Mouse (Mus musculus): ENCODE data around the gene Coro2a. TPM values are rescaled to one million over a fixed set of nuclear protein-coding genes. Genes with fewer than 3 reads are reported as not detected.
"Not testable (repeated sequence)": the region's sequence is repeated elsewhere in the genome, so short reads cannot be mapped to it uniquely, and the experiment has no call there.

Coro2a gene
- polyA plus RNA-seq, 1 experiment from 2014 or later = 2.7 TPM

- H3K27ac ChIP-seq; H3K4me2 ChIP-seq (replicated peaks); H3K27me3 ChIP-seq; H3K4me3 ChIP-seq; H3K36me3 ChIP-seq; H3K4me1 ChIP-seq; H3K9me3 ChIP-seq; ATAC-seq (ENCODE audit: low FRiP score, low read depth); H3K9ac ChIP-seq: not testable (repeated sequence)
- whole genome bisulfite sequencing = 90% methylated on average over 8 of the region's 8 CpGs
These were observed 23.1 kb downstream of the Coro2a start for GRCm38 (mm10) chr4:46578796-46579346.

- WGBS = 75% methylated on average over 1 of the region's 1 CpGs
These were observed 23.8 kb downstream of the Coro2a start for GRCm38 (mm10) chr4:46578228-46578627.

GRCm38 (mm10) chr4:46575509-46576284, 26.3 kb downstream of the Coro2a start:
- H3K36me3 ChIP-seq; H3K9me3 ChIP-seq; H3K4me2 ChIP-seq (replicated peaks); H3K4me1 ChIP-seq; H3K4me3 ChIP-seq; H3K27me3 ChIP-seq; H3K9ac ChIP-seq; ATAC-seq (ENCODE audit: low FRiP score, low read depth); H3K27ac ChIP-seq: not testable (repeated sequence)
- 86% methylated on average over 6 of the region's 10 CpGs for WGBS

More at GRCm38 (mm10) chr4:46578228-46578627, 23.8 kb downstream of the Coro2a start:
- Histone ChIP-seq H3K4me2 (replicated peaks) (no peak overlapping the region), H3K4me1 (peaks cover 3% of the 10 kb centered on the region; the same call in 1 of the 2 replicates), H3K36me3 (no peaks in the 10 kb centered on the region), H3K9me3 (peaks cover 8% of the 10 kb centered on the region), H3K4me3 (no peak overlapping the region), H3K27me3 (no peaks in the 10 kb centered on the region), H3K9ac (no peak overlapping the region), H3K27ac (no peak overlapping the region)
- no peak for ATAC-seq (ENCODE audit: low FRiP score, low read depth)

- H3K4me1 ChIP-seq = peaks cover 3% of the 10 kb centered on the region; the same call in 1 of the 2 replicates
- H3K27ac ChIP-seq = no peak overlapping the region
- H3K4me2 ChIP-seq (replicated peaks) = no peak overlapping the region
- no peaks in the 10 kb centered on the region for H3K9me3 ChIP-seq
- no peaks in the 10 kb centered on the region for H3K36me3 ChIP-seq
- 71% methylated on average over 11 of the region's 12 CpGs for WGBS
- H3K9ac ChIP-seq = no peak overlapping the region
- H3K27me3 ChIP-seq = no peaks in the 10 kb centered on the region
- ATAC-seq (ENCODE audit: low FRiP score, low read depth) = no peak
- no peak overlapping the region for H3K4me3 ChIP-seq
These were observed 27.2 kb downstream of the Coro2a start for GRCm38 (mm10) chr4:46574841-46575240.

GRCm38 (mm10) chr4:46574024-46574753, 27.8 kb downstream of the Coro2a start:
- WGBS = 32% methylated on average over 9 of the region's 9 CpGs
- Histone ChIP-seq H3K9me3 (no peaks in the 10 kb centered on the region), H3K27me3 (no peaks in the 10 kb centered on the region), H3K27ac (no peak overlapping the region), H3K36me3 (no peaks in the 10 kb centered on the region), H3K4me1 (peaks cover 3% of the 10 kb centered on the region; the same call in 1 of the 2 replicates), H3K4me3 (no peak overlapping the region), H3K9ac (no peak overlapping the region), H3K4me2 (replicated peaks) (no peak overlapping the region)
- no peak for ATAC-seq (ENCODE audit: low FRiP score, low read depth)

- H3K27me3 ChIP-seq = no peaks in the 10 kb centered on the region
- H3K4me1 ChIP-seq = peaks cover 3% of the 10 kb centered on the region; the same call in 1 of the 2 replicates
- no peaks in the 10 kb centered on the region for H3K36me3 ChIP-seq
- no peak overlapping the region for H3K4me3 ChIP-seq
- WGBS = 73% methylated on average over 4 of the region's 4 CpGs
- no peaks in the 10 kb centered on the region for H3K9me3 ChIP-seq
- no peak overlapping the region for H3K9ac ChIP-seq
- H3K27ac ChIP-seq = no peak overlapping the region
- H3K4me2 ChIP-seq (replicated peaks) = no peak overlapping the region
- ATAC-seq (ENCODE audit: low FRiP score, low read depth) = no peak
These were observed 29.4 kb downstream of the Coro2a start for GRCm38 (mm10) chr4:46572616-46573015.

- Histone ChIP-seq H3K4me3 (no peak overlapping the region), H3K9ac (no peak overlapping the region), H3K9me3 (no peaks in the 10 kb centered on the region), H3K36me3 (no peaks in the 10 kb centered on the region), H3K4me1 (peaks cover 3% of the 10 kb centered on the region; the same call in 1 of the 2 replicates), H3K27me3 (no peaks in the 10 kb centered on the region), H3K27ac (no peak overlapping the region), H3K4me2 (replicated peaks) (no peak overlapping the region)
- no peak for ATAC-seq (ENCODE audit: low FRiP score, low read depth)
- WGBS = 91% methylated on average over 9 of the region's 9 CpGs
These were observed 30.3 kb downstream of the Coro2a start for GRCm38 (mm10) chr4:46571744-46572143.

GRCm38 (mm10) chr4:46569671-46570070, 32.3 kb downstream of the Coro2a start:
- no peak overlapping the region for H3K27ac ChIP-seq
- no peak overlapping the region for H3K4me3 ChIP-seq
- no peak overlapping the region for H3K9ac ChIP-seq
- no peaks in the 10 kb centered on the region for H3K9me3 ChIP-seq
- H3K4me2 ChIP-seq (replicated peaks) = no peak overlapping the region
- WGBS = 43% methylated on average over 5 of the region's 5 CpGs
- H3K27me3 ChIP-seq = no peaks in the 10 kb centered on the region
- no peak for ATAC-seq (ENCODE audit: low FRiP score, low read depth)
- H3K4me1 ChIP-seq = peaks cover 3% of the 10 kb centered on the region; the same call in 1 of the 2 replicates
- H3K36me3 ChIP-seq = no peaks in the 10 kb centered on the region

GRCm38 (mm10) chr4:46568169-46568568, 33.8 kb downstream of the Coro2a start:
- 88% methylated on average over 8 of the region's 8 CpGs for WGBS
- Histone ChIP-seq H3K4me3 (no peak overlapping the region), H3K9ac (no peak overlapping the region), H3K27ac (no peak overlapping the region), H3K27me3 (no peaks in the 10 kb centered on the region), H3K9me3 (no peaks in the 10 kb centered on the region), H3K36me3 (no peaks in the 10 kb centered on the region), H3K4me1 (no peaks in the 10 kb centered on the region), H3K4me2 (replicated peaks) (no peak overlapping the region)
- ATAC-seq (ENCODE audit: low FRiP score, low read depth) = no peak

- no peak overlapping the region for H3K27ac ChIP-seq
- ATAC-seq (ENCODE audit: low FRiP score, low read depth) = no peak
- H3K36me3 ChIP-seq = no peaks in the 10 kb centered on the region
- no peaks in the 10 kb centered on the region for H3K9me3 ChIP-seq
- no peak overlapping the region for H3K4me2 ChIP-seq (replicated peaks)
- 74% methylated on average over 8 of the region's 8 CpGs for WGBS
- H3K4me1 ChIP-seq = no peaks in the 10 kb centered on the region
- H3K27me3 ChIP-seq = no peaks in the 10 kb centered on the region
- H3K4me3 ChIP-seq = no peak overlapping the region
- H3K9ac ChIP-seq = no peak overlapping the region
These were observed 34.9 kb downstream of the Coro2a start for GRCm38 (mm10) chr4:46566931-46567671.

GRCm38 (mm10) chr4:46565393-46565955, 36.5 kb downstream of the Coro2a start:
- Histone ChIP-seq H3K36me3 (no peaks in the 10 kb centered on the region), H3K4me1 (no peaks in the 10 kb centered on the region), H3K9ac (no peak overlapping the region), H3K27me3 (no peaks in the 10 kb centered on the region), H3K9me3 (no peaks in the 10 kb centered on the region), H3K27ac (no peak overlapping the region), H3K4me3 (no peak overlapping the region), H3K4me2 (replicated peaks) (no peak overlapping the region)
- WGBS = 78% methylated on average over 4 of the region's 4 CpGs
- ATAC-seq (ENCODE audit: low FRiP score, low read depth) = no peak
